Mouse (Mus musculus): Measurements from ENCODE around the gene Nepro.

Gene Nepro

DNA sequence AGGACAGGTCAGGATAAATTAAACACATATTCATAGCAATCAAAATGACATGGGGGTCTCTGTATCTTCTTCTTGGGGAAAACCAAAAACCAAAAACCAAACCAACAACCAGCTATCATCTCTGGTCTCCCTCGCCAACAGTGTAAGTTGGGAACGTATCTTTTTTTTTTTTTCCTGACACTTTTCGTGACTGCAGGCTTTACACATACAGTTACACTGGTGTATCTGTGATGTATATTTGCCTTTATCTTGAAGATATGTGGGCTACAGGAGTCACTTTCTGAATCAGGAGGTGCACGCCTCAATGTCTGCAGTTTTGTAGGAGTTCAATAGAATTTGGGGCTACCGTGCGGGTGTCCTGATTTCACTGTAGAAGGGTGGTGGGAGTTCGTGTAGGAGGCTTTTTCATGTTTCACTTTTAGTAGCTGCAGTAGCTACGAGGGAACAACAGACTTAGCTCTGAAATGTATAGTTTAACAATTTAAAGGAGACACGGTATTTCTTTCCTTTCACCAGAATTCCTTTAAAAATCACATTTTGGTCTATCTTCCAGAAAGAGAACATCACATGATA is 42.3 kb downstream of the Nepro start:
- peak; percentile 44 to 48 for DNase-seq (ENCODE audit: low spot score in 2 of 2)

DNA sequence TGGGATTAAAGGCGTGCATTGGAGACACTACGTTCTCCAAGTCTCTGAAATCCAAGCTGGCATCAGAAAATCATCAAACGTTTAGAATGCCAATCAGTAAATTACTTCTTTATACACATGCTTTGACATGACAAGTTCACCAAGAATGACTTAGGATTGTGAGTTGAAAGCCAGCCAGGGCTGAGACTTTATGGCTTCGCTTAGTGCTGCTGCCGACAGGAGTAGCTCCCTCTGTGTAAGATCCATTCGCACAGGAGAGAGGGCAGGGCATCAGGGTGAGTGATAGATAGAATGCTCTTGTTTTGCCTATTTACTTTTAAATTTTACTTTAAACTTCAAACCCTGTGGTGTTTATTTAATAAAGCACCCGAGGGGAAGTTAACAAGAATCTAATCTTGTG is 43.4 kb downstream of the Nepro start:
- DNase-seq (ENCODE audit: low spot score in 2 of 2) = no peak

DNA sequence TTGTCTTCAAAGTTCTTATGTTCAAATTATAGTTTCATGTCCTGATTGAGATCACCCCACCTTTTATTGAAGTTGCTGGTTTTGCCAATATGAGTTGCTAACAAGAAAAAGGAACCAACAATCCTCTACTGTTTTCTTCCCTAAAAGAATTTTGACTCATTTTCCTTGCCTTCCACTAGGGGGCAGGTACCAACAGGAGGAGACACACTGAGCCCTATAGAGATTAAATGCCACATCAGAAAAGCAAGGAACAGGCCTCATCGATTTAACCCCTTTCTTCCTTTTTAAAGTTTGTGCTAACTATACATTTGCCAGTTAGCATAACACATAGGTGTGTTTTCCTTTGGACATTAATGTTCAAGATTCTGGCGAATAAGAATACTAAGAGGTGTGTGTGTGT is 43.9 kb downstream of the Nepro start:
- DNase-seq (ENCODE audit: low spot score in 2 of 2) = no peak

DNA sequence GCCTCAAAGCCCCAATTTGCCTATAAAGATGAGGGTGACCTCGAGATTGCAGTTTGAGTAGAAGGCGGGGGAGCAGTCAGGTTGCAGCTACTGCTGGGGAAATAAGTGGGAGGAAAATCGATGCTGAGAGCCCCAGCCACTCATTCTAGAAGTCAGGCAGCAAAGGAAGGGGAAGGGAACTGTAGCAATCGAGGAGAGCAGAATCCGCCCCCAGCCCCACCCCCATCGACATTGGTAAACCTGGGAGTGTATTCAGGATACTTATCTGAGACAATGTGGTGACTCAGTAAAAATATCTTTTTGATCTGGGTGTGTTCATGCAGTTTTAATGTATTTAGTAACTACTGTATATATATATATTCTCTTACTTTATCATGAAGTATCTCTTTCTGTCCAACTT is 48.5 kb downstream of the Nepro start:
- DNase-seq (ENCODE audit: low spot score in 2 of 2) = no peak

DNA sequence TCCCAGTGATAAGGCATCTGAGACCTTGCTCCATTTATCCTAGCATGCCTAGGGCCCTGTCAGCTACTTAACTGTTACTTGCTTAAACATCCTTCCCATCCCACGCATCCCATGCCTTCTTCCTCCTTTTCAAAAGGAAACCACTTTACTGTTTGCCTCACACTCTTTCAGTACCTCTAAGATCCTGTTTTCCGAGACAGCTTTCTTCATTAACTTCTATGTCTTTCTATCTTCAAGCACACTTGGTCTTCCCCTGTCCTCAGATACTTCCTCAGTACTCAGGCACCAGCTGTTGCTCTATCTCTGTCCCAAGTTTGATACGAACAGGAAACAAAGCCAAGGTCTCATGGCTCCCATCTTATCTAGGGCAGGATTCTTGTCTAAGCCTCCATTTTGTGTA is 49.6 kb downstream of the Nepro start:
- DNase-seq (ENCODE audit: low spot score in 2 of 2) = no peak

DNA sequence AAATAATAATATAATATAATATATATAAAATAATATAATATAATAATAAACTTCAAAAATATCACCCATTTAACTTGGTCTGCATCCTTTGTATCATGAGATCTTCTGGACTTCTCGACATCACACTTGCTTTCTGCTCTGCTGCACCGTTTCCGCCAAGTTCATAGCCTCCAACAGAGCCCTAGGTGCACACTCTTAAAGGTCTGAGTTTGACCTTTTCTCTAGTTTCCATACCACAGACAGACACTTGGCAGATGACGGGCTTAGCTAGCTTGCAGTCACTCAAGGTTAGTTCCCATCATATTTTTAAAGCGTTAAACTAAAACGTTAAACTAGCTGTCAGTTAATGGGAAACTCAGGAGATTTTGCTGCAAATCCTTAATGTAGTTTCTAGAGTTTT is 50.1 kb downstream of the Nepro start:
- DNase-seq (ENCODE audit: low spot score in 2 of 2) = no peak

DNA sequence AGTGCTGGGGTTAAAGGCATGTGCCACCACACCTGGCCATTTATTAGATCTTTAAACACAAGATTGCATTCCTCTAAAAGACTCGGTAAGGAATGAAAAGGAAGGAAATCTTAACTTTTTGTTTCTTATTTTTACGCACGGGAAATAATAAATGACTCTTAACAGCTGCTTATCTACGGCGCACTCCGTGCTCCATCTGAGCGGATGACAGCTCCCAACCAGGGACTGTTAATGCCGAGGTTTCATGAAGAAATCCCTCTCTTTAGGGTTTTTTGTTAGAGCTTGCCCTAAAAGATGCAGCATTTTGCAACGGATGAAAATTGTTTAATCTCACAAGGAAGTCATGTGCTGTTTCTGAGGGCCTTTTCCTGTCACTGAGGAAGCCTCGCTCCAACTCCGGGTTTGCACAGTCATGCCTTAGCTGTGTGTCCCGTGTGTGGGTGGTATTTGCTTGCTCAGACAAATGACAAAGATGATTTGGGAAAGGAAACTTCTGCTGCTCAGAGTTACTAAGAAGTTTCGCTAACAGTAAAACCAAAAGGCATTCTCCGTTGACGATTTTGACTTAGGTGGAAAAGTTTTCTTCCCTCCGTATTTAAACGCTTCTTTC is 54.5 kb downstream of the Nepro start:
- DNase-seq (ENCODE audit: low spot score in 2 of 2) = peak; percentile 22 to 27

DNA sequence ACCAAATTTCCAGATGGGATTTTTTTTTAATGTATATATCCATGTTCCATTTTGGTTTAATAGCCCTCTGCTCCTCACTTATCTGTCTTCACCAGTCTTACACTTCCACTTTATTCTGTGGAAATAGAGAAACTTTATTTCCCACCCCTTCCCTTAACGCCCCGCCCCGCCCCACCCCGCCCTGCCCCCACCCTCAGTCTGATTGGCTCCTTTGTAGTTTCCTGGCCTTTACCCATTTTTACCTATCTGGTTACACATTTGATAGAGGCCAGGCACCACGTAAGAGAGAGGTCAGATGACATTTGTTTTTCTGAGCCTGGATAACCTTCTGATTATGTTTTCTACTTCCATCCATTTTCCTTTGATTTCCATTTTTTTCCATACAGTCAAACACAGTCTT is 55.4 kb downstream of the Nepro start:
- DNase-seq (ENCODE audit: low spot score in 2 of 2) = no peak

DNA sequence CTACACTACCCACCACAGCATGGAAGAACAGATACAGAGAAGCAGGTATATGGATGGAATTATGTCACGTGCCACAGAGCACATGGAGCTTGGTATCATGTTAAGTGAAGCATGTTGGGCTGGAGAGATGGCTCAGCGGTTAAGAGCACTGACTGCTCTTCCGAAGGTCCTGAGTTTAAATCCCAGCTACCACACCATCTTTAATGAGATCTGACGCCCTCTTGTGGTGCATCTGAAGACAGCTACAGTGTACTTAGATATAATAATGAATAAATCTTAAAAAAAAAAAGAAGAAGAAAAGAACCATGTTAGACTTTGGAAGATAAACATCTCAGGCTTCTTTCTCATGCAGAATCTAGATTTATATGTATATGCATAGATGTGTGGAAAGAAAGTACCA is 56.6 kb downstream of the Nepro start:
- no peak for DNase-seq (ENCODE audit: low spot score in 2 of 2)
